Mouse (Mus musculus) cerebellum, postnatal 14 days (tissue): ENCODE data around the gene Slc22a7.

Source experiments
- DNase-seq, 2 experiments: peaks; one replicate each; pipeline ENCODE4 v3.0.0; 2021; ENCODE audit warnings: mixed read lengths in 2 of 2

The Slc22a7 gene

GRCm38 (mm10) chr17:46433627-46434026 is 4.6 kb downstream of the Slc22a7 start:
- DNase-seq, result no peak

GRCm38 (mm10) chr17:46428761-46429414 is 9.4 kb downstream of the Slc22a7 start, which contains the start of gene Crip3:
Gene Crip3 (plus strand): TSS chr17:46428926.
- DNase-seq, result no peak

- DNase-seq, result peak; percentile 51 to 60
Observed at GRCm38 (mm10) chr17:46426496-46426895, 11.8 kb downstream of the Slc22a7 start.

GRCm38 (mm10) chr17:46419717-46420116 is 18.5 kb downstream of the Slc22a7 start:
- DNase-seq, result no peak

- DNase-seq, result peak; percentile 31 to 37
Observed at GRCm38 (mm10) chr17:46418628-46419027, 19.6 kb downstream of the Slc22a7 start.

GRCm38 (mm10) chr17:46408478-46408877 is 29.8 kb downstream of the Slc22a7 start:
- DNase-seq, result peak in 1 of 2 experiments; percentile 31

GRCm38 (mm10) chr17:46394631-46395030 is 43.6 kb downstream of the Slc22a7 start:
- DNase-seq, result no peak

GRCm38 (mm10) chr17:46393012-46393411 is 45.2 kb downstream of the Slc22a7 start:
- DNase-seq, result peak; percentile 35 to 38

GRCm38 (mm10) chr17:46388200-46388599 is 50.1 kb downstream of the Slc22a7 start:
- DNase-seq, result no peak

- peak; percentile 38 to 45 for DNase-seq
Observed at GRCm38 (mm10) chr17:46384061-46384801, 54.0 kb downstream of the Slc22a7 start.

GRCm38 (mm10) chr17:46383294-46384060 is 54.8 kb downstream of the Slc22a7 start, which contains the start of gene Zfp318:
Gene Zfp318 (plus strand): TSS chr17:46383731.
- DNase-seq, result peak; percentile 97 to 98
